Mouse (Mus musculus) spleen, postnatal 10 days (tissue): ENCODE measurements around the gene Mindy4.
A peak's percentile ranks its signal among the peaks of the same experiment; 100 is the strongest.

ENCODE experiments used
- DNase-seq, 2 experiments: peaks; one replicate each; pipeline ENCODE4 v3.0.0; 2021 to 2022; ENCODE audit warnings: low spot score in 2 of 2

Mindy4 gene

GRCm38 (mm10) chr6:55310179-55310578 lies 107.0 kb downstream of the Mindy4 start:
- DNase-seq = no peak

GRCm38 (mm10) chr6:55311962-55312361 lies 108.8 kb downstream of the Mindy4 start:
- DNase-seq = no peak

- DNase-seq = no peak
Measured at GRCm38 (mm10) chr6:55313893-55314292, 110.7 kb downstream of the Mindy4 start.

- no peak for DNase-seq
Measured at GRCm38 (mm10) chr6:55314628-55315027, 111.4 kb downstream of the Mindy4 start.

- no peak for DNase-seq
Measured at GRCm38 (mm10) chr6:55318597-55318996, 115.4 kb downstream of the Mindy4 start.

GRCm38 (mm10) chr6:55319585-55320551 lies 116.7 kb downstream of the Mindy4 start:
- no peak for DNase-seq

GRCm38 (mm10) chr6:55320894-55321293 lies 117.7 kb downstream of the Mindy4 start:
- no peak for DNase-seq

GRCm38 (mm10) chr6:55321518-55321917 lies 118.3 kb downstream of the Mindy4 start:
- peak in 1 of 2 experiments; percentile 49 for DNase-seq

- peak in 1 of 2 experiments; percentile 51 for DNase-seq
Measured at GRCm38 (mm10) chr6:55322980-55323379, 119.8 kb downstream of the Mindy4 start.

GRCm38 (mm10) chr6:55323908-55324634 lies 120.9 kb downstream of the Mindy4 start:
- DNase-seq = peak; percentile 66 to 76

GRCm38 (mm10) chr6:55324785-55325184 lies 121.6 kb downstream of the Mindy4 start:
- DNase-seq = peak; percentile 54 to 61

- no peak for DNase-seq
Measured at GRCm38 (mm10) chr6:55326299-55326698, 123.1 kb downstream of the Mindy4 start.

GRCm38 (mm10) chr6:55327326-55327725 lies 124.1 kb downstream of the Mindy4 start:
- DNase-seq = no peak

- DNase-seq = no peak
Measured at GRCm38 (mm10) chr6:55328179-55328578, 125.0 kb downstream of the Mindy4 start.

- DNase-seq = no peak
Measured at GRCm38 (mm10) chr6:55331315-55331714, 128.1 kb downstream of the Mindy4 start.

GRCm38 (mm10) chr6:55332100-55332772 lies 129.1 kb downstream of the Mindy4 start:
- no peak for DNase-seq

- no peak for DNase-seq
Measured at GRCm38 (mm10) chr6:55332773-55333109, 129.6 kb downstream of the Mindy4 start.

GRCm38 (mm10) chr6:55335989-55336514 lies 132.9 kb downstream of the Mindy4 start, which contains the start of gene Aqp1:
Gene Aqp1 (plus strand): TSS chr6:55336432.
- peak; percentile 80 to 83 for DNase-seq

- peak in 1 of 2 experiments; percentile 57 for DNase-seq
Measured at GRCm38 (mm10) chr6:55337242-55337641, 134.1 kb downstream of the Mindy4 start.

GRCm38 (mm10) chr6:55338077-55338476 lies 134.9 kb downstream of the Mindy4 start:
- DNase-seq = peak; percentile 52 to 68

GRCm38 (mm10) chr6:55338934-55339825 lies 136.0 kb downstream of the Mindy4 start:
- peak; percentile 76 to 80 for DNase-seq
